Mouse (Mus musculus) olfactory bulb, adult 2 months (tissue): ENCODE results near the gene Spink4.

ENCODE experiments used
- CTCF ChIP-seq: fragments of 200-500 bp; IDR thresholded peaks from 2 replicates; pipeline ENCODE4 v1.5.1; 2012; ENCODE audit warnings: low read depth, mild to moderate bottlenecking, low read length, moderate library complexity; ENCODE audit not compliant: insufficient read depth
- POLR2A ChIP-seq: fragments of 200-500 bp; IDR thresholded peaks from 2 replicates; pipeline ENCODE4 v1.6.1; 2012; ENCODE audit warnings: mild to moderate bottlenecking, low read depth, low read length, moderate library complexity; ENCODE audit not compliant: insufficient read depth

GRCm38 (mm10) chr4:40969161-40969560, 49.3 kb downstream of the Spink4 start:
- TF ChIP-seq CTCF (no peak), POLR2A (no peak)
